Mouse (Mus musculus): Measurements from ENCODE around the gene Mindy4.

DNA sequence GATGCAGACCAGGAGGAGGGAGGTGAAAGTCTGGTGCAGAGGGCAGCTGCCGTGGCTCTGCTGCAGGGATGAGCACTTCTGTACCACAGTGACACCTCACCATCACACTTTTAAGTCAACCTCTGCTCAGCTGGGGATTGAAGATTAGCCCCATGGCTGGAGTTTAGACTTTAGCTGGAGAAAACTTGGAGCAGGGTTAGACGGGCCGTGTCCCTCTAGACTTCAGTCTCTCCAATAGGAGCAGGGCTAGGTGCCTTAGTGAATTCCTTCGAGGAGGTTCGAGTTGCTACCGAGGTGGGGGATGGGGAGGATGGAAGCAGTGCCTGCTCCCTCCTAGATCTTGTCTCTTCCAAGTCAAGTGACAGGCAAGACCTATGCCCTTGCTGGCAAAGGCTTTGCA is 134.9 kb downstream of the Mindy4 start:
- TF ChIP-seq POLR2A (IDR thresholded peaks at IDR 0.05; ENCODE audit: borderline replicate concordance, insufficient read depth, low read length), result no peak
- no peak for TF ChIP-seq CTCF (IDR thresholded peaks at IDR 0.05; ENCODE audit: borderline replicate concordance, insufficient read depth, low read depth, low read length)
